Mouse (Mus musculus) heart, adult 2 months (tissue): ENCODE measurements around the gene Cacna1c. TPM values are rescaled to one million over a fixed set of nuclear protein-coding genes. Genes with fewer than 3 reads are reported as not detected.

Experiments used
- DNase-seq, 2 experiments: peaks; one replicate each; pipeline ENCODE4 v3.0.0; 2021
- H3K27ac ChIP-seq: fragments of 200-600 bp; 2 replicates; pipeline ENCODE4 v1.8.1; 2022
- H3K27me3 ChIP-seq: fragments of 200-500 bp; 2 replicates; pipeline ENCODE4 v1.6.1; 2012; ENCODE audit warnings: mild to moderate bottlenecking, low read length, inconsistent platforms, mixed read lengths; ENCODE audit not compliant: control insufficient read depth, insufficient read depth
- H3K36me3 ChIP-seq: fragments of 200-500 bp; 2 replicates; pipeline ENCODE4 v1.6.1; 2012; ENCODE audit warnings: low read length, inconsistent platforms; ENCODE audit not compliant: control insufficient read depth, insufficient read depth
- H3K4me1 ChIP-seq: fragments of 200-500 bp; 2 replicates; pipeline ENCODE4 v1.6.1; 2011; ENCODE audit warnings: low read length; ENCODE audit not compliant: control insufficient read depth, insufficient read depth
- H3K4me3 ChIP-seq: fragments of 200-600 bp; 2 replicates; pipeline ENCODE4 v1.8.1; 2022
- H3K79me2 ChIP-seq: fragments of 200-500 bp; replicated peaks from 2 replicates; pipeline ENCODE4 v1.6.1; 2012; ENCODE audit warnings: mild to moderate bottlenecking, inconsistent platforms, low read length, moderate library complexity, mixed read lengths; ENCODE audit not compliant: control insufficient read depth, insufficient read depth
- H3K9ac ChIP-seq: fragments of 200-500 bp; 2 replicates; pipeline ENCODE4 v1.6.1; 2012; ENCODE audit warnings: low read depth, mild to moderate bottlenecking, control low read depth, inconsistent platforms, low read length, mixed read lengths
- CTCF ChIP-seq: fragments of 200-600 bp; IDR thresholded peaks from 2 replicates; pipeline ENCODE4 v1.8.1; 2022; ENCODE audit warnings: antibody characterized with exemption, mild to moderate bottlenecking, moderate library complexity
- EP300 ChIP-seq: fragments of 200-500 bp; IDR thresholded peaks from 2 replicates; pipeline ENCODE4 v1.6.1; 2011; ENCODE audit warnings: low read depth, low read length, control low read depth; ENCODE audit not compliant: insufficient read depth
- POLR2A ChIP-seq: fragments of 200-500 bp; IDR thresholded peaks from 2 replicates; pipeline ENCODE4 v1.6.1; 2011; ENCODE audit warnings: mild to moderate bottlenecking, low read depth, low read length, control low read depth; ENCODE audit not compliant: insufficient read depth
- WGBS: fragments of 180-500 bp; shearing (Covaris S2); methylation state at CpG from one replicate; pipeline ENCODE4 v1.1.7; 2018; 5-methylcytosine and 5-hydroxymethylcytosine counted together
- intact Hi-C: fragments of 180-260 bp; cut with DNase I; formaldehyde crosslinking; loops from one replicate; pipeline ENCODE4 v1.15.1; 2025
- polyA plus RNA-seq: library from polyadenylated mRNA; depleted of rRNA; stranded (reverse); fragments of >200 nt; gene quantifications from 2 replicates; pipeline ENCODE4 v1.2.3, GENCODE M21; 2012
- total RNA-seq, 2 experiments: library from RNA; stranded (reverse); gene quantifications; 2 replicates each; pipeline ENCODE4 v1.2.3; 2021

Gene Cacna1c
- total and polyA plus RNA-seq, 3 experiments = 56.8 to 228 (median 194) TPM

DNA sequence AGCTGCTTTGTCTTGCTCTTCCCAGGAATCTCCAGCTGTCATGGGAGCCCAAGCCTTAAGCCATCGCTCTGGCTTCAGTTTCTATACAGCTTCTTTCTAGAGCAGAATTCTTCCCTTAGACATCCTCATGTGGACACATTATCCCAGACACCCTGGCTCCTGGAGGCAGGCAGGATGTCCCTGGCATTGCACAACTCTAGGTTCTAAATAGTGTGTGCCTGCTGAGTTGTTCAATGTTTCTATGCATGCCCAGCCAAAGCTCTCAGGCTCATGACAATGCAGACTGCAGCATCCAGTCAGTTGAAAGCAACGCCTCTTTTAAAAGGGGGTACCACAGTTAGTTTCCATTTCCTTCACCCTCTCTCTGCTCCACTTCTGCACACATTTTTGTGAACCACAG, 230.6 kb downstream of the Cacna1c start:
- intact Hi-C loops = no loop called here
- H3K4me1 ChIP-seq = peaks cover 3% of the 10 kb centered on the region
- no peak overlapping the region for H3K27ac ChIP-seq
- no peak overlapping the region for H3K4me3 ChIP-seq
- WGBS = 71% methylated on average over 2 of the region's 2 CpGs
- no peaks in the 10 kb centered on the region for H3K79me2 ChIP-seq
- H3K9ac ChIP-seq = no peak overlapping the region
- DNase-seq = no peak
- H3K27me3 ChIP-seq = no peaks in the 10 kb centered on the region
- TF ChIP-seq POLR2A (no peak), EP300 (no peak), CTCF (no peak)
- H3K36me3 ChIP-seq = no peaks in the 10 kb centered on the region; the same call in 1 of the 2 replicates

DNA sequence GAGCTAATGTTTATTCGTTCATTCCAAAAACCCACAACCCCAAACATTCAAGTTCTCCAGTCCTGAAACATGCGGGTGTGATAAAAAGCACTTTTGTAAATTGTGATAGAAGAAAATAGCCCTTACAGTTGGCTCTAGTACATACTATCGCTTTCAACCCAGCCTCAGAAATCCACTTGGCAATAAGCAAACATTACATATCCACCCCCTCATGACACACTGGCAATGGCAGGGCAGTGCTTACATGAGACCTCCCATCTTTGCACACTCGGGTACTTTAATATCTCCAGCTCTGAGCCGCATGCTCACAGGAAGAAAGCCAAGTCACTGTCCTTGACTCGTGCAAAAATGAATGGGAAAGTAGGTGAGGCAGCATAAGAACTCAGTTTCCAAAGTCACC, 232.4 kb downstream of the Cacna1c start:
- Histone ChIP-seq H3K4me1 (peaks cover 2% of the 10 kb centered on the region), H3K4me3 (no peak overlapping the region), H3K79me2 (no peaks in the 10 kb centered on the region), H3K27me3 (no peaks in the 10 kb centered on the region), H3K9ac (no peak overlapping the region), H3K27ac (no peak overlapping the region), H3K36me3 (no peaks in the 10 kb centered on the region; the same call in 1 of the 2 replicates)
- 47% methylated on average over 6 of the region's 6 CpGs for WGBS
- intact Hi-C loops = no loop called here
- no peak for DNase-seq
- TF ChIP-seq CTCF (no peak), EP300 (no peak), POLR2A (no peak)

DNA sequence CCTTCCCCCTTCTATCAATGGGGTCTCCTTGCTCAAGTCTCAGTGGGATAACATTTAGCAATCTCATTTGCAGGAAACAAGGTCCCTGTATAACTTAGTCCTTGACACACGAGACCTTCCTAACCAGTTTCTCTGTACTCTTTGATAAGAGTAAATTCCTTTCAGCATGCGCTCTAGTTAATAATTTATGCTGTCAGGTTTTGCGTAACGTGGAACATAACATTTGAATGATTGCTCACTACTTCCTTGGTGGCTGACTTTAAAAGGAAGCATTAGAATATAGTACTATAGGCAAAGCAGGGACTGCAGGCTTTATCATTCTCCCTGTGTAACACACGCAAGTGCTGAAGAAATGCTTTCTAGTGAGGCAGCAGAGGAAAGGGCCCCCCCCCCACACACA, 232.9 kb downstream of the Cacna1c start:
- Histone ChIP-seq H3K4me1 (no peaks in the 10 kb centered on the region; the same call in 1 of the 2 replicates), H3K4me3 (no peak overlapping the region)

DNA sequence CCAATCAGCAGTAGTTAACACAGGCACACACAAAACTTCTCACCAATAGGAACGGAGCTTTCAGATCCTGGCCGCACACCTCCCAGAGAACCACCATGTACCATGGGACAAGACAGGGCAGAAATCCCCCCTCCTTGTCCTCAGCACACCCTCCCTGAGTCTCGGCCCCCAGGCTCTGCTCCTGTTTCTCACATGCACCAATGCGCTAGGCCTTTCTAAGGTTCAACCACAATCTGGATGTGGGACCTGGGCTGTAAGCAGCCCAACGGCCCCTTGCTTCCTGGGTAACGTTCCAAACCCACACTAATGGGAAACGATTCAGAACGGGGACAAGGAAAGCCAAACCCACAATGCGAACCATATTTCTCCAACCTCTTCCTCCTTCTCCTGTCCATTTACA, 237.7 kb downstream of the Cacna1c start:
- intact Hi-C loops = no loop called here
- WGBS = 84% methylated on average over 9 of the region's 9 CpGs

More for the DNA sequence above, 232.9 kb downstream of the Cacna1c start:
- WGBS = 53% methylated on average over 5 of the region's 5 CpGs
- no peak overlapping the region for H3K27ac ChIP-seq
- H3K36me3 ChIP-seq = no peaks in the 10 kb centered on the region; the same call in 1 of the 2 replicates
- intact Hi-C loops = no loop called here
- TF ChIP-seq POLR2A (no peak), CTCF (no peak), EP300 (no peak)
- no peak overlapping the region for H3K9ac ChIP-seq
- H3K27me3 ChIP-seq = no peaks in the 10 kb centered on the region
- no peaks in the 10 kb centered on the region for H3K79me2 ChIP-seq
- no peak for DNase-seq

DNA sequence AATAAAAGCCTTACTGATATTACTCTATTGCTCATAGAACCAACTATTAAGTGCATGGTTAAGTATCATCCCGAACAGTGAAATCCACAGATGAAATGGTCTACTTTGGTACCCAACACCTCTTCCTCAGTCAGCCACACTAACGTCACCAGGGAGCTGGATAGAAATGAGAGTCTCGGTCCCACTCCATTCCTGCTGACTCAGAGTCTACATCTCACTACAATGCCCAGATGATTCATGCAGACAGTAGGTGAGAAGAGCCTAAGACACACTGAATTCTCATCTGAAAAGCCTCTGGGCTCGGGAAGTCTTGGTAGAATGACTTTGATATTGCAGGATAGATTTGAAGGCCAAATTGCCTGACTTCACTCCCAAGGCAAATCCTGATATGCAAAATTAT, 240.0 kb downstream of the Cacna1c start:
- Histone ChIP-seq H3K4me3 (no peak overlapping the region), H3K9ac (no peak overlapping the region), H3K79me2 (no peaks in the 10 kb centered on the region), H3K4me1 (peaks cover 3% of the 10 kb centered on the region; the same call in 1 of the 2 replicates), H3K27ac (no peak overlapping the region), H3K27me3 (no peaks in the 10 kb centered on the region), H3K36me3 (peaks cover 3% of the 10 kb centered on the region)
- WGBS = 67% methylated on average over 4 of the region's 4 CpGs
- TF ChIP-seq POLR2A (no peak), CTCF (no peak), EP300 (no peak)
- intact Hi-C loops = no loop called here
- DNase-seq = no peak

More for the DNA sequence above, 237.7 kb downstream of the Cacna1c start:
- Histone ChIP-seq H3K36me3 (peaks cover 3% of the 10 kb centered on the region), H3K9ac (no peak overlapping the region), H3K4me3 (no peak overlapping the region), H3K4me1 (peaks cover 3% of the 10 kb centered on the region; the same call in 1 of the 2 replicates), H3K27me3 (no peaks in the 10 kb centered on the region), H3K79me2 (no peaks in the 10 kb centered on the region), H3K27ac (no peak overlapping the region)
- no peak for TF ChIP-seq POLR2A
- no peak for TF ChIP-seq CTCF
- no peak for TF ChIP-seq EP300
- no peak for DNase-seq

DNA sequence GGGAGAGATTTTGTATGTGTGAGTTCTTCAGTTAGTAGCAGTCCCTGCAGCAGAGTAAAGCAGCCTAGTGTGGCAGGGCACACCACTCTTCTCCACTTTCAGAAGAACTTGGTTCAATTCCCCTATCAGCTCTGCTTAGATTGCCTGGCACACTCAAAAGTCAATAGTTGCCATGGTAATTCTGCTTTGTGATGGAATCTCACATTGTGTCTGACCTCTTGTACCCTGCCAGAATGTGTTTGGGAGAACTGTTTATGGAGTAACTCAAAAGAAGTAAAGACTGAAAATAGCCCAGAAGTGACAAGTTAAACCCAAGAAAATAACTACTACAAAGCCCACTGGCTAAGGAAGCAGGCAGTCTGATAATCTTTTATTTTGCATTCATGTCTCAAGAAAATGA, 240.4 kb downstream of the Cacna1c start:
- H3K27ac ChIP-seq = no peak overlapping the region
- peaks cover 3% of the 10 kb centered on the region; the same call in 1 of the 2 replicates for H3K4me1 ChIP-seq
- intact Hi-C loops = no loop called here
- H3K79me2 ChIP-seq = no peaks in the 10 kb centered on the region
- DNase-seq = no peak
- H3K27me3 ChIP-seq = no peaks in the 10 kb centered on the region
- peaks cover 3% of the 10 kb centered on the region for H3K36me3 ChIP-seq
- no peak overlapping the region for H3K4me3 ChIP-seq
- TF ChIP-seq CTCF = no peak
- TF ChIP-seq EP300 = no peak
- TF ChIP-seq POLR2A = no peak
- H3K9ac ChIP-seq = no peak overlapping the region
